Mouse (Mus musculus) lung, adult 2 months (tissue): ENCODE results near the gene Zbtb14.

Experiments used
- CTCF ChIP-seq: fragments of 200-500 bp; IDR thresholded peaks from 2 replicates; pipeline ENCODE4 v1.5.1; 2011; ENCODE audit warnings: mild to moderate bottlenecking, low read length, control low read depth; ENCODE audit not compliant: insufficient read depth
- POLR2A ChIP-seq: fragments of 200-500 bp; IDR thresholded peaks from 2 replicates; pipeline ENCODE4 v1.6.1; 2011; ENCODE audit warnings: low read depth, mild to moderate bottlenecking, control low read depth, low read length, borderline replicate concordance; ENCODE audit errors: extremely low read depth

GRCm38 (mm10) chr17:69383201-69383940, 521 bp downstream of the Zbtb14 start:
- TF ChIP-seq CTCF (no peak), POLR2A (no peak)
